Mouse (Mus musculus): Measurements from ENCODE around the gene Marc2. TPM values are rescaled to one million over a fixed set of nuclear protein-coding genes. Genes with fewer than 3 reads are reported as not detected.

Gene Marc2
- total RNA-seq, 2 experiments from 2014 or later = 137 to 145 TPM

Small RNA genes lying within 50 kb of the gene (microRNA-seq; reads per million reads assigned to microRNA genes)
- gene Mir1981 = 119 to 120 reads per million in 2 experiments

Other genes with a start within 250 kb of the Marc2 start
- gene Hlx, start 113.8 kb downstream of the Marc2 start, total RNA-seq (2021) = 1 to 10 TPM; 6.8 to 6.9 TPM
- gene Marc1, start 35.1 kb downstream of the Marc2 start, total RNA-seq (2021) = under 1 TPM in 1 of 2 experiments, not detected in 1; 0.21 TPM
- gene C130074G19Rik, start 36.8 kb upstream of the Marc2 start, total RNA-seq (2021) = 10 to 100 TPM; 13.9 to 15.4 TPM
- 1 to 10 TPM; 8.7 to 8.8 TPM for gene Mark1, start 153.1 kb upstream of the Marc2 start, total RNA-seq (2021)